ENCODE assay signal across 26 mouse cellular contexts in the genomic region with DNA sequence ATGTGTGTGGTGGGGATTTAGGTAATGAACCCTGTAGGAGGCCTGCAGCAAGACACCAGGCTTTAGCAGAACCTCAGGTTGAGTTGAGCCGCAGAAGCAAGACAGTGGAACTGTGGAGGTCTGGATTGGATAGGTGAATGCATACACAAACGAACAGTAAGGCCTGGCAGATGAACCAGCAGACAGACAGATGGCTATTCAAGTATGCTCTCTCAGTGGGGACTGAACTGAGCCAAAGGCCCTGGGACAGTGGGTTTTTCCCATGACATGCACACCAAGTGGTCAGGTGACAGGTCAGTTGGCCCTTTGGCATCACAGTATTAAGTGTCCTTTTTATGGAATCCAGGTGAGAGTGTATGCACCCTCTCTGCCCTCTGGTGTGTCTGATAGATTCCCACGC.
A peak's percentile ranks its signal among the peaks of the same experiment; 100 is the strongest.
DNase-seq lines count a peak whose midpoint lies in the region; ATAC-seq and TF ChIP-seq lines count a peak whose summit lies in the region.
"Had no signal": no experiment of that assay in that cellular context is flagged by ENCODE, and none has a peak within 500 bp of the region (broad histone marks: within the 10 kb centered on the region; RNA-seq: fewer than 3 reads in every experiment).

No protein-coding gene starts in this region.

- POLR2A ChIA-PET in Patski (lab: Charles Lee), result no interaction called here

- no peak for TF ChIP-seq CTCF in Patski (IDR thresholded peaks at IDR 0.05)
- TF ChIP-seq CTCF in liver, postnatal 0 days (IDR thresholded peaks at IDR 0.05; ENCODE audit: low read depth), result no peak

- peak; percentile 65 for ATAC-seq in Patski
- no peak for ATAC-seq in midbrain, embryonic 15.5 days (replicated peaks)
- no peak for ATAC-seq in liver, postnatal 0 days
- ATAC-seq: activated CD4-positive, CD25-positive, alpha-beta regulatory T cell, adult 4 months; forebrain, embryonic 14.5 days; hindbrain, postnatal 0 days; lung, postnatal 0 days; midbrain, embryonic 16.5 days had no signal

- H3K9me3 ChIP-seq in limb, embryonic 10.5 days (replicated peaks), result no peaks in the 10 kb centered on the region
- no peaks in the 10 kb centered on the region for H3K9me3 ChIP-seq in midbrain, embryonic 15.5 days
- H3K9me3 ChIP-seq in liver, postnatal 0 days (ENCODE audit: low read length), result no peaks in the 10 kb centered on the region
- H3K9me3 ChIP-seq: heart, embryonic 13.5 days; kidney, embryonic 15.5 days; neural tube, embryonic 13.5 days had no signal

- peak; percentile 33 to 52 for DNase-seq in cerebellum, postnatal 14 days
- DNase-seq in cerebellum, adult 8-10 months, result no peak
- DNase-seq in Patski (ENCODE audit: low read depth, low spot score), result peak; percentile 3
- peak; percentile 18 for DNase-seq in brain, adult 2 months (ENCODE audit: low read depth, low spot score)
- peak; percentile 50 for DNase-seq in limb, embryonic 10.5 days (ENCODE audit: low spot score)
- DNase-seq in liver, postnatal 0 days, result no peak
- DNase-seq: adrenal gland, postnatal 10 days; gastrocnemius, postnatal 36 days; heart, adult 2 months; heart, postnatal 14 days; kidney, adult 11 months; kidney, postnatal 36 days; retina, postnatal 1 day; thymus, postnatal 36 days had no signal

- H3K4me1 ChIP-seq in limb, embryonic 10.5 days, result peaks cover 33% of the 10 kb centered on the region
- H3K4me1 ChIP-seq in midbrain, embryonic 15.5 days, result no peaks in the 10 kb centered on the region
- H3K4me1 ChIP-seq in liver, postnatal 0 days (ENCODE audit: insufficient read depth), result no peaks in the 10 kb centered on the region

- no peak overlapping the region for H3K4me2 ChIP-seq in midbrain, embryonic 15.5 days
- H3K4me2 ChIP-seq in liver, postnatal 0 days (ENCODE audit: low read depth, low read length), result no peak overlapping the region
- H3K4me2 ChIP-seq: heart, embryonic 13.5 days; kidney, embryonic 15.5 days; neural tube, embryonic 13.5 days had no signal

- TF ChIP-seq EP300 in liver, postnatal 0 days (IDR thresholded peaks at IDR 0.05; ENCODE audit: low read depth), result no peak

- H3K27ac ChIP-seq in limb, embryonic 10.5 days, result peak overlapping the region; percentile 86
- H3K27ac ChIP-seq in midbrain, embryonic 15.5 days, result no peak overlapping the region
- H3K27ac ChIP-seq in liver, postnatal 0 days (ENCODE audit: low read depth), result no peak overlapping the region
- H3K27ac ChIP-seq: heart, adult 2 months; heart, embryonic 13.5 days; hindbrain, postnatal 0 days; kidney, embryonic 15.5 days; macrophage; neural tube, embryonic 13.5 days had no signal

- CTCF ChIA-PET in Patski (lab: Charles Lee), result no interaction called here

- no peak overlapping the region for H3K4me3 ChIP-seq in limb, embryonic 10.5 days
- no peak overlapping the region for H3K4me3 ChIP-seq in midbrain, embryonic 15.5 days
- H3K4me3 ChIP-seq in liver, postnatal 0 days (ENCODE audit: low read depth, low read length), result no peak overlapping the region
- H3K4me3 ChIP-seq: erythroblast, embryonic 14.5 days; heart, adult 2 months; heart, embryonic 13.5 days; kidney, embryonic 15.5 days; myocyte; neural tube, embryonic 13.5 days had no signal

- H3K9ac ChIP-seq in midbrain, embryonic 15.5 days, result no peak overlapping the region
- no peak overlapping the region for H3K9ac ChIP-seq in liver, postnatal 0 days (replicated peaks)
- H3K9ac ChIP-seq: heart, embryonic 13.5 days; kidney, embryonic 15.5 days; neural tube, embryonic 13.5 days had no signal

- in situ Hi-C loops in Patski (cut with MboI; ENCODE audit: low pct_unique_long_range_greater_than_20kb), result no loop called here

- WGBS in limb, embryonic 10.5 days, result 28% methylated on average over 3 of the region's 3 CpGs
- 64% methylated on average over 3 of the region's 3 CpGs for WGBS in midbrain, embryonic 15.5 days
- WGBS in liver, postnatal 0 days (ENCODE audit: insufficient replicate concordance), result 58% methylated on average over 3 of the region's 3 CpGs

- no peaks in the 10 kb centered on the region for H3K27me3 ChIP-seq in Patski
- no peaks in the 10 kb centered on the region; the same call in 1 of the 2 replicates for H3K27me3 ChIP-seq in limb, embryonic 10.5 days (ENCODE audit: low read depth, poor library complexity, severe bottlenecking)
- H3K27me3 ChIP-seq in midbrain, embryonic 15.5 days (replicated peaks), result no peaks in the 10 kb centered on the region
- H3K27me3 ChIP-seq in liver, postnatal 0 days (ENCODE audit: insufficient read depth, low read length), result no peaks in the 10 kb centered on the region
- H3K27me3 ChIP-seq: heart, embryonic 13.5 days; kidney, embryonic 15.5 days; neural tube, embryonic 13.5 days had no signal

- H3K36me3 ChIP-seq in limb, embryonic 10.5 days, result no peaks in the 10 kb centered on the region
- H3K36me3 ChIP-seq in midbrain, embryonic 15.5 days (replicated peaks), result no peaks in the 10 kb centered on the region
- H3K36me3 ChIP-seq in liver, postnatal 0 days (replicated peaks; ENCODE audit: insufficient read depth, low read length), result no peaks in the 10 kb centered on the region
- H3K36me3 ChIP-seq: heart, embryonic 13.5 days; kidney, embryonic 15.5 days; neural tube, embryonic 13.5 days had no signal

Comparison
In these comparisons a context has a peak if more than half of its experiments do, and no peak if none do; other contexts are left out.
1. DNase-seq: peak in cerebellum, postnatal 14 days (2 of 2), Patski (single experiment), brain, adult 2 months (single experiment) and limb, embryonic 10.5 days (single experiment); none in cerebellum, adult 8-10 months (single experiment) and liver, postnatal 0 days (single experiment).